Mouse (Mus musculus) heart, embryonic 12.5 days (tissue): ENCODE data around the gene Galnt14. TPM values are rescaled to one million over a fixed set of nuclear protein-coding genes. Genes with fewer than 3 reads are reported as not detected.

ENCODE experiments used
- ATAC-seq: fragments of 200-750 bp; cut with Nextera tagmentation; 2 replicates; pipeline ENCODE4 v1.8.0; 2017; ENCODE audit warnings: moderate TSS enrichment, moderate library complexity; ENCODE audit not compliant: insufficient number of reproducible peaks, low FRiP score
- H3K27ac ChIP-seq: fragments of 300-500 bp; sonication (generic); 2 replicates; pipeline ENCODE4 v1.5.1; 2016; ENCODE audit warnings: mild to moderate bottlenecking, moderate library complexity; ENCODE audit not compliant: poor library complexity, severe bottlenecking
- H3K27me3 ChIP-seq: fragments of 300-500 bp; sonication (generic); replicated peaks from 2 replicates; pipeline ENCODE4 v1.6.1; 2016; ENCODE audit warnings: mild to moderate bottlenecking, moderate library complexity
- H3K36me3 ChIP-seq: fragments of 300-500 bp; sonication (generic); 2 replicates; pipeline ENCODE4 v1.6.1; 2016; ENCODE audit warnings: mild to moderate bottlenecking, moderate library complexity
- H3K4me1 ChIP-seq: fragments of 300-500 bp; sonication (generic); replicated peaks from 2 replicates; pipeline ENCODE4 v1.6.1; 2016; ENCODE audit warnings: mild to moderate bottlenecking
- H3K4me2 ChIP-seq: fragments of 300-500 bp; sonication (generic); 2 replicates; pipeline ENCODE4 v1.6.1; 2016; ENCODE audit warnings: mild to moderate bottlenecking, moderate library complexity
- H3K4me3 ChIP-seq: fragments of 300-500 bp; sonication (generic); 2 replicates; pipeline ENCODE4 v1.5.1; 2016; ENCODE audit warnings: mild to moderate bottlenecking
- H3K9ac ChIP-seq: fragments of 300-500 bp; sonication (generic); 2 replicates; pipeline ENCODE4 v1.6.1; 2016; ENCODE audit warnings: mild to moderate bottlenecking, moderate library complexity
- H3K9me3 ChIP-seq: fragments of 300-500 bp; sonication (generic); replicated peaks from 2 replicates; pipeline ENCODE4 v1.6.1; 2016; ENCODE audit warnings: mild to moderate bottlenecking, moderate library complexity
- WGBS: fragments of 180-500 bp; shearing (Covaris S2); methylation state at CpG from one replicate; pipeline ENCODE4 v1.1.7; 2016; 5-methylcytosine and 5-hydroxymethylcytosine counted together
- polyA plus RNA-seq: library from polyadenylated mRNA; unstranded; fragments of >200 nt; fragmentation: Nextera tagmentation; extraction: Ambion mirVana; gene quantifications from 2 replicates; pipeline ENCODE4 v1.2.1, GENCODE M21; 2016

The Galnt14 gene
- polyA plus RNA-seq, 1 experiment from 2014 or later: 0.82 TPM

GRCm38 (mm10) chr17:73561149-73561548 is 149.1 kb downstream of the Galnt14 start:
- H3K27ac ChIP-seq: no peak overlapping the region
- 48% methylated on average over 3 of the region's 3 CpGs for WGBS
- H3K9ac ChIP-seq: no peak overlapping the region
- 0 out of 2 replicates have a peak, but pooled peaks cover 5% of the 10 kb centered on the region for H3K4me1 ChIP-seq
- H3K4me3 ChIP-seq: no peak overlapping the region
- H3K9me3 ChIP-seq: no peaks in the 10 kb centered on the region
- no peak overlapping the region for H3K4me2 ChIP-seq
- no peaks in the 10 kb centered on the region for H3K27me3 ChIP-seq
- no peaks in the 10 kb centered on the region for H3K36me3 ChIP-seq
- no peak for ATAC-seq

GRCm38 (mm10) chr17:73560208-73560784 is 150.0 kb downstream of the Galnt14 start:
- H3K9ac ChIP-seq: no peak overlapping the region
- H3K27ac ChIP-seq: no peak overlapping the region
- 65% methylated on average over 5 of the region's 5 CpGs for WGBS
- H3K9me3 ChIP-seq: no peaks in the 10 kb centered on the region
- no peak for ATAC-seq
- no peak overlapping the region for H3K4me2 ChIP-seq
- H3K4me1 ChIP-seq: 0 out of 2 replicates have a peak, but pooled peaks cover 5% of the 10 kb centered on the region
- H3K36me3 ChIP-seq: no peaks in the 10 kb centered on the region
- no peaks in the 10 kb centered on the region for H3K27me3 ChIP-seq
- H3K4me3 ChIP-seq: no peak overlapping the region

- no peak overlapping the region for H3K4me3 ChIP-seq
- H3K9ac ChIP-seq: no peak overlapping the region
- no peaks in the 10 kb centered on the region for H3K27me3 ChIP-seq
- 66% methylated on average over 4 of the region's 4 CpGs for WGBS
- no peaks in the 10 kb centered on the region for H3K9me3 ChIP-seq
- no peaks in the 10 kb centered on the region for H3K36me3 ChIP-seq
- H3K27ac ChIP-seq: no peak overlapping the region
- no peak for ATAC-seq
- no peak overlapping the region for H3K4me2 ChIP-seq
- H3K4me1 ChIP-seq: 0 out of 2 replicates have a peak, but pooled peaks cover 5% of the 10 kb centered on the region
Observed at GRCm38 (mm10) chr17:73559498-73559897, 150.8 kb downstream of the Galnt14 start.

- Histone ChIP-seq H3K4me3 (no peak overlapping the region), H3K9ac (no peak overlapping the region), H3K4me1 (0 out of 2 replicates have a peak, but pooled peaks cover 5% of the 10 kb centered on the region), H3K4me2 (no peak overlapping the region), H3K27me3 (no peaks in the 10 kb centered on the region), H3K27ac (no peak overlapping the region), H3K9me3 (no peaks in the 10 kb centered on the region), H3K36me3 (no peaks in the 10 kb centered on the region)
- 53% methylated on average over 3 of the region's 3 CpGs for WGBS
- ATAC-seq: no peak
Observed at GRCm38 (mm10) chr17:73557101-73557500, 153.2 kb downstream of the Galnt14 start.

GRCm38 (mm10) chr17:73556436-73556835 is 153.8 kb downstream of the Galnt14 start:
- no peak overlapping the region for H3K27ac ChIP-seq
- no peak overlapping the region for H3K9ac ChIP-seq
- no peak overlapping the region for H3K4me3 ChIP-seq
- no peaks in the 10 kb centered on the region for H3K9me3 ChIP-seq
- H3K4me1 ChIP-seq: 0 out of 2 replicates have a peak, but pooled peaks cover 5% of the 10 kb centered on the region
- ATAC-seq: no peak
- no peaks in the 10 kb centered on the region for H3K36me3 ChIP-seq
- WGBS: 90% methylated on average over 2 of the region's 2 CpGs
- no peak overlapping the region for H3K4me2 ChIP-seq
- no peaks in the 10 kb centered on the region for H3K27me3 ChIP-seq

- H3K36me3 ChIP-seq: no peaks in the 10 kb centered on the region
- H3K27me3 ChIP-seq: no peaks in the 10 kb centered on the region
- H3K4me3 ChIP-seq: no peak overlapping the region
- H3K4me1 ChIP-seq: 0 out of 2 replicates have a peak, but pooled peaks cover 5% of the 10 kb centered on the region
- no peaks in the 10 kb centered on the region for H3K9me3 ChIP-seq
- H3K4me2 ChIP-seq: no peak overlapping the region
- ATAC-seq: no peak
- 75% methylated on average over 4 of the region's 4 CpGs for WGBS
- no peak overlapping the region for H3K27ac ChIP-seq
- no peak overlapping the region for H3K9ac ChIP-seq
Observed at GRCm38 (mm10) chr17:73554668-73555067, 155.6 kb downstream of the Galnt14 start.

- WGBS: 79% methylated on average over 12 of the region's 12 CpGs
- Histone ChIP-seq H3K27me3 (no peaks in the 10 kb centered on the region), H3K9me3 (no peaks in the 10 kb centered on the region), H3K4me2 (no peak overlapping the region), H3K4me1 (no peaks in the 10 kb centered on the region), H3K27ac (no peak overlapping the region), H3K9ac (no peak overlapping the region), H3K36me3 (no peaks in the 10 kb centered on the region), H3K4me3 (no peak overlapping the region)
- no peak for ATAC-seq
Observed at GRCm38 (mm10) chr17:73548783-73549566, 161.3 kb downstream of the Galnt14 start.

- H3K4me3 ChIP-seq: no peak overlapping the region
- no peak overlapping the region for H3K9ac ChIP-seq
- no peaks in the 10 kb centered on the region for H3K4me1 ChIP-seq
- H3K27ac ChIP-seq: no peak overlapping the region
- no peaks in the 10 kb centered on the region for H3K27me3 ChIP-seq
- ATAC-seq: no peak
- H3K36me3 ChIP-seq: no peaks in the 10 kb centered on the region
- WGBS: 69% methylated on average over 7 of the region's 7 CpGs
- no peak overlapping the region for H3K4me2 ChIP-seq
- H3K9me3 ChIP-seq: no peaks in the 10 kb centered on the region
Observed at GRCm38 (mm10) chr17:73548119-73548518, 162.1 kb downstream of the Galnt14 start.

- ATAC-seq: no peak
Observed at GRCm38 (mm10) chr17:73547483-73547882, 162.8 kb downstream of the Galnt14 start.

GRCm38 (mm10) chr17:73541911-73542310 is 168.3 kb downstream of the Galnt14 start:
- H3K36me3 ChIP-seq: no peaks in the 10 kb centered on the region
- no peaks in the 10 kb centered on the region for H3K9me3 ChIP-seq
- no peaks in the 10 kb centered on the region for H3K4me1 ChIP-seq
- peaks cover 10% of the 10 kb centered on the region for H3K27me3 ChIP-seq
- H3K4me2 ChIP-seq: no peak overlapping the region
- no peak for ATAC-seq
- H3K4me3 ChIP-seq: no peak overlapping the region
- no peak overlapping the region for H3K9ac ChIP-seq
- H3K27ac ChIP-seq: no peak overlapping the region
- WGBS: 78% methylated on average over 9 of the region's 9 CpGs

More at GRCm38 (mm10) chr17:73547483-73547882, 162.8 kb downstream of the Galnt14 start:
- no peak overlapping the region for H3K4me2 ChIP-seq
- no peaks in the 10 kb centered on the region for H3K9me3 ChIP-seq
- no peaks in the 10 kb centered on the region for H3K27me3 ChIP-seq
- no peaks in the 10 kb centered on the region for H3K36me3 ChIP-seq
- no peak overlapping the region for H3K27ac ChIP-seq
- no peaks in the 10 kb centered on the region for H3K4me1 ChIP-seq
- 55% methylated on average over 2 of the region's 2 CpGs for WGBS
- H3K4me3 ChIP-seq: no peak overlapping the region
- H3K9ac ChIP-seq: no peak overlapping the region

- Histone ChIP-seq H3K36me3 (no peaks in the 10 kb centered on the region), H3K9me3 (no peaks in the 10 kb centered on the region), H3K27ac (no peak overlapping the region), H3K9ac (no peak overlapping the region), H3K4me2 (no peak overlapping the region), H3K4me3 (no peak overlapping the region), H3K27me3 (peaks cover 10% of the 10 kb centered on the region), H3K4me1 (no peaks in the 10 kb centered on the region)
- no CpG with 5 or more reads among the region's 1 CpGs for whole genome bisulfite sequencing
- no peak for ATAC-seq
Observed at GRCm38 (mm10) chr17:73541233-73541570, 169.1 kb downstream of the Galnt14 start.
